Mouse (Mus musculus): ENCODE data around the gene Sstr2.

DNA sequence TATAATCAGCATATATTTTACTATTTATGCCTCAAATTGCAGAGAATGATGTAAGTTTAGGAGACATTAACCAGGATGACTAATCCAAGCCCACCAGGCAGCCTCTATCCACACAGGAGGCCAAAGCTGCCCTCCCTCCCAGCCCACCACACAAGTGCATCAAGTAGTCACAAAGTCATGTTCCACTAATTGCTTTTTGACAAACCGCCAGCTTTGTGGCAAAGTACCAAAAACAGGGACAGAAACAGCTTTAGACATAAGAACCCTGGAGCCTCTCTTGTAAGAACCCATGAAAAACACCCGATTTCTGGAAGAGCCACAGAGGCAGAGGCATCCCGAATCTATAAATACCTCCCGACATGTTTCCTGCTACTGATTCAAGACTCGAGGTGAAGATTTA, 8.9 kb upstream of the Sstr2 start:
- TF ChIP-seq CTCF (IDR thresholded peaks at IDR 0.05; ENCODE audit: low read depth) (no peak), EP300 (IDR thresholded peaks at IDR 0.05; ENCODE audit: low read depth) (no peak)
